Mouse (Mus musculus): ENCODE measurements around the gene Mup15. TPM values are rescaled to one million over a fixed set of nuclear protein-coding genes. Genes with fewer than 3 reads are reported as not detected.

Mup15 gene
- polyA plus RNA-seq (2015; fragmentation: Nextera tagmentation; extraction: Ambion mirVana): not detected in 2 replicates

GRCm38 (mm10) chr4:61439643-61440042, at the start of gene Mup15:
Gene Mup15, minus strand, starts transcription at chr4:61439743.

Other genes with a start within 250 kb of the Mup15 start
- not detected in 2 replicates for gene Mup13, start 211.5 kb downstream of the Mup15 start, polyA plus RNA-seq (2015; fragmentation: Nextera tagmentation; extraction: Ambion mirVana)
- 0.21 TPM in 1 of 2 replicates, not detected in the other for gene Mup14, start 135.7 kb downstream of the Mup15 start, polyA plus RNA-seq (2015; fragmentation: Nextera tagmentation; extraction: Ambion mirVana)
- not detected in 2 replicates for gene Mup16, start 79.8 kb upstream of the Mup15 start, polyA plus RNA-seq (2015; fragmentation: Nextera tagmentation; extraction: Ambion mirVana)
- not detected in 2 replicates for gene Mup17, start 156.1 kb upstream of the Mup15 start, polyA plus RNA-seq (2015; fragmentation: Nextera tagmentation; extraction: Ambion mirVana)
- gene Mup18, start 234.4 kb upstream of the Mup15 start, polyA plus RNA-seq (2015; fragmentation: Nextera tagmentation; extraction: Ambion mirVana): 0.32 TPM in 1 of 2 replicates, not detected in the other

All from skeletal muscle tissue, postnatal 0 days (tissue).